Mouse (Mus musculus) midbrain, postnatal 0 days (tissue): ENCODE data around the gene Ankfn1. TPM values are rescaled to one million over a fixed set of nuclear protein-coding genes. Genes with fewer than 3 reads are reported as not detected.

Experiments
- ATAC-seq: fragments of 200-750 bp; cut with Nextera tagmentation; 2 replicates; pipeline ENCODE4 v1.8.0; 2017; ENCODE audit warnings: moderate number of reproducible peaks, mild to moderate bottlenecking, moderate TSS enrichment, moderate library complexity; ENCODE audit not compliant: low FRiP score
- DNase-seq: peaks from one replicate; pipeline ENCODE4 v3.0.0-alpha.2; 2015; ENCODE audit warnings: low spot score
- H3K27ac ChIP-seq: fragments of 300-500 bp; sonication (generic); 2 replicates; pipeline ENCODE4 v1.5.1; 2014; ENCODE audit warnings: low read depth, mild to moderate bottlenecking, low read length, mixed read lengths
- H3K27me3 ChIP-seq: fragments of 300-500 bp; sonication (generic); 2 replicates; pipeline ENCODE4 v1.6.1; 2014; ENCODE audit warnings: low read length, control low read depth, mixed read lengths; ENCODE audit not compliant: insufficient read depth
- H3K36me3 ChIP-seq: fragments of 300-500 bp; sonication (generic); 2 replicates; pipeline ENCODE4 v1.6.1; 2014; ENCODE audit warnings: low read length, control low read depth, mixed read lengths; ENCODE audit not compliant: insufficient read depth
- H3K4me1 ChIP-seq: fragments of 300-500 bp; sonication (generic); 2 replicates; pipeline ENCODE4 v1.6.1; 2014; ENCODE audit warnings: mild to moderate bottlenecking, control low read depth, antibody characterized with exemption, low read length, mixed read lengths; ENCODE audit not compliant: insufficient read depth
- H3K4me2 ChIP-seq: fragments of 300-500 bp; sonication (generic); 2 replicates; pipeline ENCODE4 v1.6.1; 2014; ENCODE audit warnings: low read depth, mild to moderate bottlenecking, low read length, mixed read lengths; ENCODE audit not compliant: poor library complexity, severe bottlenecking
- H3K4me3 ChIP-seq: fragments of 300-500 bp; sonication (generic); 2 replicates; pipeline ENCODE4 v1.5.1; 2014; ENCODE audit warnings: low read depth, mild to moderate bottlenecking, low read length, moderate library complexity
- H3K9ac ChIP-seq: fragments of 300-500 bp; sonication (generic); replicated peaks from 2 replicates; pipeline ENCODE4 v1.6.1; 2014; ENCODE audit warnings: mild to moderate bottlenecking, low read length, moderate library complexity, mixed read lengths; ENCODE audit not compliant: poor library complexity, severe bottlenecking
- H3K9me3 ChIP-seq: fragments of 300-500 bp; sonication (generic); 2 replicates; pipeline ENCODE4 v1.6.1; 2016; ENCODE audit warnings: low read length, control low read depth
- CTCF ChIP-seq: IDR thresholded peaks from 2 replicates; pipeline ENCODE4 v1.5.1; 2016; ENCODE audit warnings: antibody characterized with exemption, mild to moderate bottlenecking
- WGBS: fragments of 180-500 bp; shearing (Covaris S2); extraction: QIAGEN DNeasy Blood & Tissue Kit; methylation state at CpG from one replicate; pipeline ENCODE4 v1.1.7; 2014; 5-methylcytosine and 5-hydroxymethylcytosine counted together
- polyA plus RNA-seq: library from polyadenylated mRNA; unstranded; fragments of >200 nt; fragmentation: Nextera tagmentation; extraction: Ambion mirVana; gene quantifications from 2 replicates; pipeline ENCODE4 v1.2.1, GENCODE M21; 2015
- total RNA-seq: library from RNA; depleted of rRNA; stranded (reverse); fragments of >200 nt; gene quantifications from 2 replicates; pipeline ENCODE4 v1.2.3, GENCODE M21; 2014

Gene Ankfn1
- total and polyA plus RNA-seq, 2 experiments from 2014 or later, result 7.5 to 25.4 TPM

GRCm38 (mm10) chr11:89447477-89447876 lies 330.0 kb downstream of the Ankfn1 start:
- Histone ChIP-seq H3K27ac (no peak overlapping the region), H3K4me1 (no peaks in the 10 kb centered on the region), H3K9ac (no peak overlapping the region), H3K4me2 (no peak overlapping the region), H3K36me3 (no peaks in the 10 kb centered on the region), H3K27me3 (no peaks in the 10 kb centered on the region), H3K9me3 (no peaks in the 10 kb centered on the region), H3K4me3 (no peak overlapping the region)
- DNase-seq (no peak), ATAC-seq (no peak)
- no peak for TF ChIP-seq CTCF
- WGBS, result 61% methylated on average over 12 of the region's 12 CpGs

- Histone ChIP-seq H3K27ac (no peak overlapping the region), H3K4me1 (no peaks in the 10 kb centered on the region), H3K9me3 (no peaks in the 10 kb centered on the region), H3K27me3 (no peaks in the 10 kb centered on the region), H3K9ac (no peak overlapping the region), H3K4me3 (no peak overlapping the region), H3K36me3 (0 out of 2 replicates have a peak, but pooled peaks cover 4% of the 10 kb centered on the region), H3K4me2 (no peak overlapping the region)
- ATAC-seq (no peak), DNase-seq (no peak)
- WGBS, result 91% methylated on average over 6 of the region's 6 CpGs
- TF ChIP-seq CTCF, result no peak
Observed at GRCm38 (mm10) chr11:89440566-89440965, 336.9 kb downstream of the Ankfn1 start.

- H3K36me3 ChIP-seq, result no peaks in the 10 kb centered on the region
- H3K27me3 ChIP-seq, result no peaks in the 10 kb centered on the region
- H3K9ac ChIP-seq, result no peak overlapping the region
- H3K27ac ChIP-seq, result no peak overlapping the region
- WGBS, result 55% methylated on average over 3 of the region's 3 CpGs
- ATAC-seq (no peak), DNase-seq (peak; percentile 8)
- peak; percentile 52 for TF ChIP-seq CTCF
- no peak overlapping the region for H3K4me3 ChIP-seq
- no peaks in the 10 kb centered on the region for H3K4me1 ChIP-seq
- H3K4me2 ChIP-seq, result no peak overlapping the region
- no peaks in the 10 kb centered on the region for H3K9me3 ChIP-seq
Observed at GRCm38 (mm10) chr11:89424358-89424757, 353.1 kb downstream of the Ankfn1 start.

DNA sequence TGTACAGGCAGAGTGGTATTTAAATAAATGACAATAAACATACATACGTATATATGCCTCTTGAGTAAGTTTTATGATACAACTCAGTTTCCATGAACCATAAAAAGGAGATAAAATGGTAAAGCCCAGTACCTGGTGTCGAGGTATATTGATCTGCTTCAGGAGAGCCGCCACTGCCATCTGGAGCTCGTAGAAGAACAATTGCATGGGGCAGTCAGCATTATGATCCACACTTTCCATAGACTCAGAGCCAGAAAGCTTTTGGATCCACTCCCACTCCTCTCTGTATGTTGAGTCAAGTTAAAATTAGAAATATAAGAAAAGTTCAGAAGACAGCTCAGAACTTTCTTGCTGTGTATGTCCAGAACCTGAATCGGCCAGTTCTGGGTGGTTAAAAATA lies 354.8 kb downstream of the Ankfn1 start:
- Histone ChIP-seq H3K36me3 (no peaks in the 10 kb centered on the region), H3K27ac (no peak overlapping the region), H3K4me3 (no peak overlapping the region), H3K9ac (no peak overlapping the region), H3K9me3 (no peaks in the 10 kb centered on the region), H3K4me1 (no peaks in the 10 kb centered on the region), H3K27me3 (no peaks in the 10 kb centered on the region), H3K4me2 (no peak overlapping the region)
- no peak for ATAC-seq
- TF ChIP-seq CTCF, result no peak
- no peak for DNase-seq
- WGBS, result 90% methylated on average over 5 of the region's 5 CpGs

DNA sequence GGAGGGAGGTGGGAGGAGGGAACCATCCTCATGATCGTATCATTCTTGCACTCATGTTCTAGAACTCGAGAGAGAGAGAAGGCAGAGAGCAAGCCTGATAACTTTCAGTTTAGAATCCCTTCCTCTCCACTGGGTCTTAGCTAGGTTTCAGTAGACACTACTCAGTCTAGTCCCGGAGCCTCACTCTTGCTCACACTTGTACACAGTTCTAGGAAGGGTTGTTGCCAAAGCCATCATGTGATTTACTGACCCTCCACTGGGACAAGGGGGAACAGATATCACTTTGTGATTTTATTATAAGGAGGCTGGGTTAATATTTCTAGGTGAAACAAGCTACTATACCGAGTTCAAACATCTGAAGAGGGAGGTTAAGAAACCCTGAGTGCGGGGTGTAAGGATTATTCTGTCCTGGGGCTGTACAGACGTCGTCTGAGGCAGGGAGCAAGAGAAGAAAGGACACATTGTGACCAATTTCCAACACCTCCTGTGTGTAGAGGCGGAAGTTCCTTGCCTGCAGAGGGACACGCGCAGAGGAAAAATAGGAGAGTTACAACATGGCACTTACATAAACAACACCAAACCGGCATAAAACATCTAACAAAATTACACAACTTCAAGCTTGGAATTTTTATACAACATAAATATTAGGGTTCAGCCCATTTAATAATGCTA lies 356.6 kb downstream of the Ankfn1 start:
- Histone ChIP-seq H3K4me2 (no peak overlapping the region), H3K9me3 (no peaks in the 10 kb centered on the region), H3K9ac (no peak overlapping the region), H3K36me3 (no peaks in the 10 kb centered on the region), H3K27ac (no peak overlapping the region), H3K4me1 (no peaks in the 10 kb centered on the region), H3K27me3 (no peaks in the 10 kb centered on the region), H3K4me3 (no peak overlapping the region)
- DNase-seq (no peak), ATAC-seq (no peak)
- WGBS, result 71% methylated on average over 11 of the region's 11 CpGs
- no peak for TF ChIP-seq CTCF

GRCm38 (mm10) chr11:89419863-89420262 lies 357.6 kb downstream of the Ankfn1 start:
- ATAC-seq, result no peak
- Histone ChIP-seq H3K27ac (no peak overlapping the region), H3K4me3 (no peak overlapping the region), H3K9me3 (no peaks in the 10 kb centered on the region), H3K4me2 (no peak overlapping the region), H3K9ac (no peak overlapping the region), H3K4me1 (no peaks in the 10 kb centered on the region), H3K27me3 (no peaks in the 10 kb centered on the region), H3K36me3 (no peaks in the 10 kb centered on the region)
- WGBS, result 83% methylated on average over 2 of the region's 2 CpGs
- TF ChIP-seq CTCF, result no peak
- no peak for DNase-seq
